Mouse (Mus musculus): Measurements from ENCODE around the gene Olfr190.

DNA sequence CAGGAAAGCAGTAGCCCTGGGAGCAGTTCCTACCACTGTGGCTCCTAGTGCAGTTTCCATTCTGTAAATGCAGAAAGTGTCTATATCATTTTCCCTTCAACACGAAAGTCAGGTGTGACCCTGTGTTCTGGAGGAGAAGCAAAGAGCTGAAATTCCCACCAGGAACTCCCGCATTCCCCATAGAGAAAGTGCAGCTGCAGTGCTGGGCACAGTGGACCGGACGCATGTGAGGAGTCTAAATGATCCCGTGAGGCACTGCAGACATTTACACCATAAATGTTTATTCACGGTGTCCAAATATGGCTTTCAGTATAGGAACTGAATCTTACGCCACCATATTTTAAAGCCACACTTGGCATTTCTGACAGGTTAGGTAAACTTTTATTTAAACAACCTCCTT, 38.1 kb downstream of the Olfr190 start, which contains the start of gene Olfr187:
- TF ChIP-seq CTCF (IDR thresholded peaks at IDR 0.05; ENCODE audit: control insufficient read depth, insufficient read depth, low read length) (no peak), POLR2A (IDR thresholded peaks at IDR 0.05; ENCODE audit: borderline replicate concordance, control insufficient read depth, low read depth, low read length) (no peak)

Measured in bone marrow, adult 2 months (tissue).